In the genomic region with DNA sequence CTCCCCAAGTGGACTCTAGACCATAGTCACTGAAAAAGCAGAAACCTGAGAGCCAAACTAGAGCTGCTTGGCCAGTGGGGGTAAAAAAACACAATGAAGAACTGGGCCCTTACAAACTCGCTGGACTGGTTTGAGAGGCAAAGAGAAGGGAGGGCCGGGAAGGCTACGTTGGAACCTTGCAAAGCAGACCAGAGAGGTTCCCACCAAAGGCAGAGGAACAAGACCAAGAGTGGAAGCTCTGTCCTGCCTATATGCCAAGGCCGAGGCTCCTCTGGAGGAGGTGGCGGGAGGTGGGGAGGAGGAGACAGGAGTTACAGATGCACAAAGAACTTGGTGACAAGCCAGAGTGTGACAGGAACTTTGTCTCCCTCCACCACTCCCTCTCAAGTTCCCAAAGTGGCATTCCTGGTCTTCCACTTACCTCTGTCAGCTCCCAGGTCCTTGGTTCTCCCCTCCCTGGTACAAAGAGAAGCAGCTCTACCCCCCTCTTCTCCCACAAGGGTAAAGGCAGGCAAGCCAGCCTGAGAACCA, we compare ENCODE assay signal across 8 mouse cellular contexts. TPM values are rescaled to one million over a fixed set of nuclear protein-coding genes. Genes with fewer than 3 reads are reported as not detected.
A peak's percentile ranks its signal among the peaks of the same experiment; 100 is the strongest.
DNase-seq lines count a peak whose midpoint lies in the region; ATAC-seq and TF ChIP-seq lines count a peak whose summit lies in the region.

No protein-coding gene starts in this region.

- WGBS in kidney, embryonic 16.5 days, result 36% methylated on average over 5 of the region's 5 CpGs
- 27% methylated on average over 5 of the region's 5 CpGs for WGBS in lung, postnatal 0 days

- H3K27ac ChIP-seq in ES-Bruce4 (ENCODE audit: insufficient read depth, low read length), result peak overlapping the region; percentile 17; the same call in 1 of the 2 replicates
- peak overlapping the region; percentile 92 for H3K27ac ChIP-seq in kidney, embryonic 16.5 days (ENCODE audit: low read length)
- H3K27ac ChIP-seq in lung, postnatal 0 days (ENCODE audit: low read length), result peak overlapping the region; percentile 95

- TF ChIP-seq CTCF in ES-Bruce4 (IDR thresholded peaks at IDR 0.05; ENCODE audit: low read depth, low read length), result no peak
- TF ChIP-seq CTCF in lung, postnatal 0 days (IDR thresholded peaks at IDR 0.05), result no peak

- TF ChIP-seq EP300 in ES-Bruce4 (IDR thresholded peaks at IDR 0.05; ENCODE audit: insufficient read depth, low read depth, low read length), result no peak
- TF ChIP-seq EP300 in lung, postnatal 0 days (IDR thresholded peaks at IDR 0.05), result peak; percentile 59

- no peak for TF ChIP-seq POLR2A in ES-Bruce4 (IDR thresholded peaks at IDR 0.05; ENCODE audit: insufficient read depth, low read length)

- no peak overlapping the region for H3K9ac ChIP-seq in ES-Bruce4 (ENCODE audit: low read depth, poor library complexity, severe bottlenecking)
- no peak overlapping the region for H3K9ac ChIP-seq in kidney, embryonic 16.5 days (replicated peaks; ENCODE audit: low read length)
- H3K9ac ChIP-seq in lung, postnatal 0 days (replicated peaks; ENCODE audit: low read depth), result 0 out of 2 replicates have a peak overlapping the region, but pooled peaks have one; percentile 16

- DNase-seq in cerebellum, adult 9-11 months, result peak; percentile 30
- no peak for DNase-seq in cerebellum, adult 8-10 months
- peak; percentile 91 for DNase-seq in lung, postnatal 0 days (ENCODE audit: low spot score)
- DNase-seq in MN1 (ENCODE audit: low spot score), result no peak
- DNase-seq in cerebellum, adult 11 months, result no peak

- H3K9me3 ChIP-seq in ES-Bruce4 (replicated peaks; ENCODE audit: control insufficient read depth, insufficient read depth, low read length, poor library complexity, severe bottlenecking), result no peaks in the 10 kb centered on the region
- no peaks in the 10 kb centered on the region for H3K9me3 ChIP-seq in kidney, embryonic 16.5 days (ENCODE audit: low read length)
- no peaks in the 10 kb centered on the region for H3K9me3 ChIP-seq in lung, postnatal 0 days (ENCODE audit: low read length)

- no peaks in the 10 kb centered on the region for H3K27me3 ChIP-seq in ES-Bruce4 (ENCODE audit: control insufficient read depth, insufficient read depth, low read length, poor library complexity, severe bottlenecking)
- no peaks in the 10 kb centered on the region; the same call in 1 of the 2 replicates for H3K27me3 ChIP-seq in kidney, embryonic 16.5 days (ENCODE audit: insufficient read depth, low read length)
- H3K27me3 ChIP-seq in lung, postnatal 0 days (replicated peaks; ENCODE audit: insufficient read depth, low read length), result no peaks in the 10 kb centered on the region

- H3K4me3 ChIP-seq in ES-Bruce4 (ENCODE audit: low read depth, low read length), result no peak overlapping the region
- peak overlapping the region; percentile 18 for H3K4me3 ChIP-seq in kidney, embryonic 16.5 days (ENCODE audit: low read length)
- no peak overlapping the region for H3K4me3 ChIP-seq in lung, postnatal 0 days (ENCODE audit: low read depth, low read length)

- peaks cover 3% of the 10 kb centered on the region for H3K4me1 ChIP-seq in ES-Bruce4 (ENCODE audit: control insufficient read depth, insufficient read depth, low read length)
- H3K4me1 ChIP-seq in kidney, embryonic 16.5 days (ENCODE audit: insufficient read depth, low read length), result peaks cover 18% of the 10 kb centered on the region
- no peaks in the 10 kb centered on the region for H3K4me1 ChIP-seq in lung, postnatal 0 days (ENCODE audit: insufficient read depth, low read depth, low read length)

- no peak for ATAC-seq in kidney, embryonic 16.5 days (ENCODE audit: low FRiP score, low TSS enrichment)
- peak; percentile 61 for ATAC-seq in lung, postnatal 0 days
- ATAC-seq in CD4-positive, CD25-positive, alpha-beta regulatory T cell, adult 4 months, result no peak

- H3K4me2 ChIP-seq in kidney, embryonic 16.5 days (replicated peaks; ENCODE audit: low read depth, low read length), result peak overlapping the region; percentile 76
- H3K4me2 ChIP-seq in lung, postnatal 0 days (replicated peaks; ENCODE audit: low read depth, low read length), result peak overlapping the region; percentile 88

- H3K36me3 ChIP-seq in ES-Bruce4 (ENCODE audit: control insufficient read depth, insufficient read depth, low read length, poor library complexity, severe bottlenecking), result no peaks in the 10 kb centered on the region
- H3K36me3 ChIP-seq in kidney, embryonic 16.5 days (ENCODE audit: insufficient read depth, low read length), result no peaks in the 10 kb centered on the region
- no peaks in the 10 kb centered on the region for H3K36me3 ChIP-seq in lung, postnatal 0 days (ENCODE audit: insufficient read depth, low read length)

RNA-seq across cellular contexts. Expression of a gene that starts 2.1 kb away (rescaled TPM):
- polyA plus RNA-seq in ES-Bruce4 (2011; ENCODE audit: insufficient read depth, insufficient read length, low read depth, missing spikeins), result 65.5 and 69.2 TPM in 2 replicates
- 20.7 and 24.0 TPM in 2 replicates for polyA plus RNA-seq in kidney, embryonic 16.5 days (2015; fragmentation: Nextera tagmentation; extraction: Ambion mirVana)
- 29.6 and 37.6 TPM in 2 replicates for polyA plus RNA-seq in lung, postnatal 0 days (2015; fragmentation: Nextera tagmentation; extraction: Ambion mirVana)
- polyA plus RNA-seq in CD4-positive, CD25-positive, alpha-beta regulatory T cell, adult 4 months (2017; shearing (Covaris generic)), result under 1 TPM in 1 of 2 experiments, not detected in 1; 0.26 TPM

RNA-seq across cellular contexts. Expression of a gene that starts 53.1 kb away (rescaled TPM):
- polyA plus RNA-seq in ES-Bruce4 (2011; ENCODE audit: insufficient read depth, insufficient read length, low read depth, missing spikeins), result 89.2 and 92.6 TPM in 2 replicates
- polyA plus RNA-seq in kidney, embryonic 16.5 days (2015; fragmentation: Nextera tagmentation; extraction: Ambion mirVana), result 15.9 and 21.0 TPM in 2 replicates
- polyA plus RNA-seq in lung, postnatal 0 days (2015; fragmentation: Nextera tagmentation; extraction: Ambion mirVana), result 6.8 and 8.1 TPM in 2 replicates
- polyA plus RNA-seq in CD4-positive, CD25-positive, alpha-beta regulatory T cell, adult 4 months (2017; shearing (Covaris generic)), result 10 to 100 TPM; 21.3 to 22.0 TPM

Comparison
In these comparisons a context has a peak if more than half of its experiments do, and no peak if none do; other contexts are left out.
1. DNase-seq: peak in cerebellum, adult 9-11 months (single experiment) and lung, postnatal 0 days (single experiment); none in cerebellum, adult 8-10 months (single experiment), MN1 (single experiment) and cerebellum, adult 11 months (single experiment).
2. H3K27ac ChIP-seq: peak in every context shown above with its lines; median percentile 95 in lung, postnatal 0 days; 92 in kidney, embryonic 16.5 days; 17 in ES-Bruce4.
3. RNA of a gene that starts 2.1 kb away (polyA plus RNA-seq): 65.5 to 69.2 TPM in ES-Bruce4, 29.6 to 37.6 TPM in lung, postnatal 0 days and 20.7 to 24.0 TPM in kidney, embryonic 16.5 days; 0.26 TPM in CD4-positive, CD25-positive, alpha-beta regulatory T cell, adult 4 months; every median in the first group is over 10 times any median in the second.